Mouse (Mus musculus) myocyte (in vitro differentiated cells): ENCODE measurements around the gene Slc39a11.

ENCODE experiments used
- MAX ChIP-seq: IDR thresholded peaks from one replicate; pipeline ENCODE4 v1.6.1; 2011; ENCODE audit warnings: low read depth, mild to moderate bottlenecking, control low read depth
- MYOD1 ChIP-seq, 3 experiments: IDR thresholded peaks; one replicate each; pipeline ENCODE4 v1.6.1; 2011; ENCODE audit warnings: control low read depth in 2 of 3, low read depth in 2 of 3, mild to moderate bottlenecking in 2 of 3, moderate library complexity in 1 of 3; ENCODE audit not compliant: insufficient read length in 2 of 3, control insufficient read depth in 1 of 3
- MYOG ChIP-seq, 3 experiments: IDR thresholded peaks; one replicate each; pipeline ENCODE4 v1.6.1; 2011; ENCODE audit warnings: control low read depth in 2 of 3, low read depth in 2 of 3, mild to moderate bottlenecking in 2 of 3; ENCODE audit not compliant: insufficient read length in 2 of 3, control insufficient read depth in 1 of 3, insufficient read depth in 1 of 3
- POLR2A ChIP-seq: IDR thresholded peaks from one replicate; pipeline ENCODE4 v1.6.1; 2011; ENCODE audit warnings: low read depth, mild to moderate bottlenecking, control low read depth, moderate library complexity; ENCODE audit not compliant: insufficient read length
- POLR2AphosphoS2 ChIP-seq: IDR thresholded peaks from one replicate; pipeline ENCODE4 v1.6.1; 2011; ENCODE audit warnings: low read depth, control low read depth; ENCODE audit not compliant: insufficient read length
- REST ChIP-seq: IDR thresholded peaks from one replicate; pipeline ENCODE4 v1.6.1; 2011; ENCODE audit warnings: mild to moderate bottlenecking, control low read depth, moderate library complexity; ENCODE audit not compliant: insufficient read depth, insufficient read length
- SRF ChIP-seq: IDR thresholded peaks from one replicate; pipeline ENCODE4 v1.6.1; 2011; ENCODE audit warnings: low read depth; ENCODE audit not compliant: control insufficient read depth, insufficient read length
- TCF12 ChIP-seq: IDR thresholded peaks from one replicate; pipeline ENCODE4 v1.6.1; 2011; ENCODE audit warnings: mild to moderate bottlenecking, control low read depth; ENCODE audit not compliant: poor library complexity, insufficient read depth, severe bottlenecking
- TCF3 ChIP-seq: IDR thresholded peaks from one replicate; pipeline ENCODE4 v1.6.1; 2011; ENCODE audit warnings: low read depth, control low read depth; ENCODE audit not compliant: insufficient read length
- USF1 ChIP-seq: IDR thresholded peaks from one replicate; pipeline ENCODE4 v1.6.1; 2011; ENCODE audit warnings: low read depth, mild to moderate bottlenecking, control low read depth, moderate library complexity

DNA sequence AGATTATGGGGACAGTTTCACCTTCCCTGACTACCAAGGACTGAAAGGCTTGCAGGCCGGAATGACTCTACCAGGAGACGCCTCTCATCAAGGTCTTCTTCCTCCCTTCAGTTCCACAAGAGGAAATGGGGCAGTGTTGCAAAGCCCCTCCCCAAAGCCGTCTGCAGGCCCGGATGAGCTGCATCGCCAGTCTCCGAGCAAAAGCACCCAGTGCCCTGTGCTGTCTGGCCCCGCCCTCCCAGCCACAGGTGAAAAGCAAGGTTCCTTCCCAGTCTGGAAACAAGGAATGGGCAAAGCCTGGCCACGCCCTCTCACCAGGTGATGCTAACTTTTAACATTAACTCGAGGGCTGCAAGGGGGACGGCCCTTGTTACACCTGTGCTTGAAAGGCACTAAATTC, 16.8 kb upstream of the Slc39a11 start:
- TF ChIP-seq MYOG (IDR thresholded peaks at IDR 0.05; ENCODE audit: control insufficient read depth in 1 of 3, insufficient read depth in 1 of 3, insufficient read length in 2 of 3, low read depth in 2 of 3) = no peak
- no peak for TF ChIP-seq POLR2A
- TF ChIP-seq MAX = no peak
- TF ChIP-seq POLR2AphosphoS2 = no peak
- TF ChIP-seq USF1 = no peak
- TF ChIP-seq TCF12 = no peak
- TF ChIP-seq TCF3 = no peak
- no peak for TF ChIP-seq MYOD1 (IDR thresholded peaks at IDR 0.05; ENCODE audit: control insufficient read depth in 1 of 3, insufficient read length in 2 of 3, low read depth in 2 of 3)
- TF ChIP-seq SRF = no peak
- TF ChIP-seq REST = no peak
